Mouse (Mus musculus) adrenal gland (tissue): ENCODE data around the gene Lingo2.
"Not testable (repeated sequence)": the region's sequence is repeated elsewhere in the genome, so short reads cannot be mapped to it uniquely, and the experiment has no call there.

Source experiments
- intact Hi-C: fragments of 180-260 bp; cut with DNase I; formaldehyde crosslinking; loops from one replicate; pipeline ENCODE4 v1.15.1; 2025
- microRNA-seq, 2 experiments: library from miRNA; unstranded; fragments of <30 nt; microRNA quantifications; one replicate each; pipeline ENCODE4; 2019

Gene Lingo2

DNA sequence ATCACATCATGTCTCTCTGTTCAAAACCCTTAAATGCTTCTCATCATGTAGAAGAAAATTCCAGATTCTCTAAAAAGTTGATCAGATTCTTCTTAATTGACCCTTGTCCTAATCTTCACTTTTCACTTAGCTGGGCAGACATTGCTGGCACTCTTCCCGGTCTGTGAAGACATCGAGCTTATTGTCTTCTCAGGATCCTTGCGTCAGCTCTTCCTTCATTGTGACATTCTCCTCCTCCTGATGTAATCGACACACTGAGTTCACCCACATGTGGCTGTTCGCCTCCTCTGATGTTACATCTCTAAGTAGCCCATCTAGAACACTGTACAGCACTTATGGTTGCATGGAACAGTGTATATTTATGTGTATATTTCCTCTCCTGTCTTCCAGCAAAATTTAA lies 1261.0 kb downstream of the Lingo2 start:
- intact Hi-C loops = no loop called here

DNA sequence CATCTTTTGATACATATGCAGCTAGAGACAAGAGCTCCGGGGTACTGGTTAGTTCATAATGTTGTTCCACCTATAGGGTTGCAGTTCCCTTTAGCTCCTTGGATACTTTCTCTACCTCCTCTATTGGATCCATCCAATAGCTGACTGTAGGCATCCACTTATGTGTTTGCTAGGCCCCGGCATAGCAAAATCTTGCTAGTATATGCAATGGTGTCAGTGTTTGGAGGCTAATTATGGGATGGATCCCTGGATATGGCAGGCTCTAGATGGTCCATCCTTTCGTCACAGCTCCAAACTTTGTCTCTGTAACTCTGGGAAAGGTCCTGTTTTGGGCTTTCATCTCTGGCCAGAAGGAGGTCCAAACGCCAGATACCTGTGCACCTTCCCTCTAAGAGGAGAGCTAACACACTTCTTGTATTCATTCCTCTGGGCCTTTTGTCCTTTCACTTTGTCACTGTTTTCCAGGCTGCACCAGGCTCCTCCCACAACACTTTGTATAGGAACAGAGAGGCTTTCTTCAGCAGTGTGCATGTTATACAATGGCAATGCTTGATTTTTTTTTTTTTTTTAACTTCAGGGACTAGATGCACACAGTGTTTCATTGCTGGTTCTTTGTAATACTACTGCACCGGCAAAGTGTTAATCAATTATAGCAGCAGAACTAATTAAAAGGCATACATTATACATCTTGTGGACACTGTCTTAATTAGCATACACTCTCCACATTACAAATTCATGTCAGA lies 1262.9 kb downstream of the Lingo2 start:
- intact Hi-C loops = not testable (repeated sequence)

Small RNA genes lying within 50 kb of the gene (microRNA-seq; reads per million reads assigned to microRNA genes)
- gene Mir873a (0 reads per million in 2 experiments), gene Mir873b (0 reads per million in 2 experiments), gene Mir876 (0 reads per million in 2 experiments)
